Comparison of ENCODE assay signal across 13 mouse cellular contexts in genomic region chr16:27906036-27906435, GRCm38 (mm10).
"Had no signal": no experiment of that assay in that cellular context is flagged by ENCODE, and none has a peak within 500 bp of the region (broad histone marks: within the 10 kb centered on the region; RNA-seq: fewer than 3 reads in every experiment).

No protein-coding gene starts in this region.

- DNase-seq: gastrocnemius, postnatal 14 days; gastrocnemius, postnatal 36 days; heart, adult 11 months; heart, adult 2 months; heart, postnatal 14 days; heart, postnatal 4 days; kidney, adult 18-20 months; kidney, adult 8-10 months; kidney, postnatal 10 days; kidney, postnatal 25 days; kidney, postnatal 4 days; liver; liver, embryonic 13.5 days had no signal
